Mouse (Mus musculus): ENCODE measurements around the gene Tgtp2. TPM values are rescaled to one million over a fixed set of nuclear protein-coding genes. Genes with fewer than 3 reads are reported as not detected.

Tgtp2 gene
- total RNA-seq, 1 experiment = not detected

DNA sequence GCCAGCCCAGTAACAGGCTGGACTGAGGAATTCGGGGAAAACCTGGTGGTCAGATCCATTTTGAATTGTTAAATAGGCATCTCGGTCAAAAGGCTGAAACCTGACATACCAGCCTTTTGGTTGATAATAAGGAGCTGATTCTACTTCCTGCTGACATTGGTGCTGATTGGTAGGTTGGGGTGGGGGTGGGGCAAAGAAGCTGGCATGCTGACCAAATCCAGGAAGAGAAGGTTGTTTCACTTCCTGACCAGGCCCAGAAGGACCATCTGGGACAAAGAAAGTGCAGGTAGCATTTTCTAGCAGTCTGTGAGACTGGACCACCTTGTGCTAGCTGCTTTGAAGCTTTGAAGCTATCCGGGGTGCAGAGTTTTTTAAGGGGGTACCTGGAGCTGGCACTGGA is 36.4 kb upstream of the Tgtp2 start:
- in situ Hi-C loops (cut with MboI; ENCODE audit: low sequenced_read_pairs in 2 of 2, unreplicated experiment in 2 of 2) = loop anchor here in 1 of 2 experiments (10.0 kb wide), 1 partner anchor 326 kb away; no protein-coding TSS in a partner anchor
- Histone ChIP-seq H3K4me1 (ENCODE audit: control insufficient read depth in 2 of 2, insufficient read depth in 2 of 2, low read length in 2 of 2, poor library complexity in 1 of 2) (no peaks in the 10 kb centered on the region), H3K4me3 (ENCODE audit: insufficient read depth in 1 of 2, low read depth in 1 of 2, low read length in 2 of 2, poor library complexity in 1 of 2, severe bottlenecking in 1 of 2) (no peak overlapping the region)

DNA sequence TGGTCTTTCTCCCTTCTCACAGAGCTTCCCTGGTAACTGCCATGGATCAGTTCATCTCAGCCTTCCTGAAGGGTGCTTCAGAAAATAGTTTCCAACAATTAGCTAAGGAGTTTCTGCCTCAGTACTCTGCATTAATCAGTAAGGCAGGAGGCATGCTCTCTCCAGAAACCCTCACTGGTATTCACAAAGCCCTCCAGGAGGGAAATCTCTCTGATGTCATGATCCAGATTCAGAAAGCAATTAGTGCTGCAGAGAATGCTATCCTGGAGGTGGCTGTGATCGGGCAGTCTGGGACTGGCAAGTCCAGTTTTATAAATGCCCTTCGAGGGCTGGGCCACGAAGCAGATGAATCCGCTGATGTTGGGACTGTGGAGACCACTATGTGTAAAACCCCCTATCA is 31.4 kb upstream of the Tgtp2 start:
- Histone ChIP-seq H3K27ac (ENCODE audit: insufficient read depth, low read depth, low read length, poor library complexity, severe bottlenecking) (no peak overlapping the region), H3K4me3 (ENCODE audit: insufficient read depth in 1 of 2, low read depth in 1 of 2, low read length in 2 of 2, poor library complexity in 1 of 2, severe bottlenecking in 1 of 2) (no peak overlapping the region), H3K4me1 (ENCODE audit: control insufficient read depth in 2 of 2, insufficient read depth in 2 of 2, low read length in 2 of 2, poor library complexity in 1 of 2) (no peaks in the 10 kb centered on the region), H3K36me3 (ENCODE audit: control insufficient read depth, insufficient read depth, low read length, poor library complexity, severe bottlenecking) (no peaks in the 10 kb centered on the region), H3K9me3 (ENCODE audit: control insufficient read depth, insufficient read depth, low read depth, low read length) (no peaks in the 10 kb centered on the region), H3K9ac (ENCODE audit: insufficient read depth, low read depth, low read length, poor library complexity, severe bottlenecking) (no peak overlapping the region)
- TF ChIP-seq MAFK (IDR thresholded peaks at IDR 0.05; ENCODE audit: insufficient read depth, low read depth, low read length) (no peak), CHD2 (IDR thresholded peaks at IDR 0.05; ENCODE audit: low read depth, low read length) (no peak), ZNF384 (IDR thresholded peaks at IDR 0.05; ENCODE audit: low read depth, low read length) (no peak), HCFC1 (IDR thresholded peaks at IDR 0.05; ENCODE audit: borderline replicate concordance, insufficient read depth, low read length) (no peak), ZC3H11A (IDR thresholded peaks at IDR 0.05; ENCODE audit: borderline replicate concordance, low read depth, low read length) (no peak)
- DNase-seq (ENCODE audit: low read depth, low spot score) = no peak
- in situ Hi-C loops (cut with MboI; ENCODE audit: low sequenced_read_pairs in 2 of 2, unreplicated experiment in 2 of 2) = loop anchor here in 1 of 2 experiments (5.0 kb wide), 1 partner anchor 223 kb away; the partner anchor contains the start of gene Irgm1

More for the DNA sequence above, 36.4 kb upstream of the Tgtp2 start:
- Histone ChIP-seq H3K27ac (ENCODE audit: insufficient read depth, low read depth, low read length, poor library complexity, severe bottlenecking) (no peak overlapping the region), H3K9me3 (ENCODE audit: control insufficient read depth, insufficient read depth, low read depth, low read length) (no peaks in the 10 kb centered on the region), H3K36me3 (ENCODE audit: control insufficient read depth, insufficient read depth, low read length, poor library complexity, severe bottlenecking) (no peaks in the 10 kb centered on the region), H3K9ac (ENCODE audit: insufficient read depth, low read depth, low read length, poor library complexity, severe bottlenecking) (no peak overlapping the region)
- no peak for TF ChIP-seq CHD2 (IDR thresholded peaks at IDR 0.05; ENCODE audit: low read depth, low read length)
- TF ChIP-seq ZNF384 (IDR thresholded peaks at IDR 0.05; ENCODE audit: low read depth, low read length) = no peak
- TF ChIP-seq ZC3H11A (IDR thresholded peaks at IDR 0.05; ENCODE audit: borderline replicate concordance, low read depth, low read length) = no peak
- TF ChIP-seq MAFK (IDR thresholded peaks at IDR 0.05; ENCODE audit: insufficient read depth, low read depth, low read length) = no peak
- TF ChIP-seq HCFC1 (IDR thresholded peaks at IDR 0.05; ENCODE audit: borderline replicate concordance, insufficient read depth, low read length) = no peak
- no peak for DNase-seq (ENCODE audit: low read depth, low spot score)

DNA sequence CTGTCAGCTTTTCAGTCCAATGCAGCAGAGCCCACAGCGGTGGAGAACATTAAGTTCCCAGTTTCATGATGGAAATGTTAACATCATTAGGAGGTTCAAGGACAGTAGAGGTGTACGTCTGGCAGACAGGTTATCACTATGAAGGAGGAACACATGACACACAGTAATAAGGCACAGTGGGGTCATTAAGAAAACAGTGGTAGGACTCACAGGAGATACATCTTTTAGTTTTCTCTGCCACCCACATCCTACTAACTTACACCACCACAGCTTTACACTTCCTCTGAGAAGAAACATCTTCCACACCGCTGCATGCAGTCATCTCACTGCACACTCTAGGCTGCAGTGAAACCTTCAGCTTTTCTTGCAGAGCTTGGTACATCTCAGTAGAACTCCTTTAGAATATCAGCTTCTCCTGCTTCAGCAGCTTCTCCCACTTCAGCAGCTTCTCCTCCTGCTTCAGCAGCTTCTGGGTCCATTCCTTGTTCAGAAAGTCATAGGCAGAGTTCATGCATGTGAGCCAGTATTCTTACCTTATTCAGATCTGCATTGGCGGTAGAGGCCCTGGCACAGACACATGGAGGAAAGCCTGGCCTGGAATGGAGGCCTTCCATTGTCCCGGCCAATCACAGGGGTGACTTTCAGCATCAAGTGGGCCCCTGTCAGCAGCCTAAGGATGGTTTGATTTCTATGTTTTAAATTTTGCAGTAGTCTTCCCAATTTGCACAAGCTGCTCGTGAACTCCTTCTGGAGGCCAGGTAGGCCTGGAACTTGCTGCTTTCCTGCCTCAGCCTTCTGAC is 30.1 kb upstream of the Tgtp2 start:
- Histone ChIP-seq H3K9me3 (ENCODE audit: control insufficient read depth, insufficient read depth, low read depth, low read length) (no peaks in the 10 kb centered on the region), H3K4me3 (ENCODE audit: insufficient read depth in 1 of 2, low read depth in 1 of 2, low read length in 2 of 2, poor library complexity in 1 of 2, severe bottlenecking in 1 of 2) (no peak overlapping the region), H3K4me1 (ENCODE audit: control insufficient read depth in 2 of 2, insufficient read depth in 2 of 2, low read length in 2 of 2, poor library complexity in 1 of 2) (no peaks in the 10 kb centered on the region), H3K9ac (ENCODE audit: insufficient read depth, low read depth, low read length, poor library complexity, severe bottlenecking) (no peak overlapping the region), H3K36me3 (ENCODE audit: control insufficient read depth, insufficient read depth, low read length, poor library complexity, severe bottlenecking) (no peaks in the 10 kb centered on the region), H3K27ac (ENCODE audit: insufficient read depth, low read depth, low read length, poor library complexity, severe bottlenecking) (no peak overlapping the region)
- no peak for DNase-seq (ENCODE audit: low read depth, low spot score)
- TF ChIP-seq ZC3H11A (IDR thresholded peaks at IDR 0.05; ENCODE audit: borderline replicate concordance, low read depth, low read length) (no peak), CHD2 (IDR thresholded peaks at IDR 0.05; ENCODE audit: low read depth, low read length) (no peak), ZNF384 (IDR thresholded peaks at IDR 0.05; ENCODE audit: low read depth, low read length) (no peak), MAFK (IDR thresholded peaks at IDR 0.05; ENCODE audit: insufficient read depth, low read depth, low read length) (no peak), HCFC1 (IDR thresholded peaks at IDR 0.05; ENCODE audit: borderline replicate concordance, insufficient read depth, low read length) (no peak)
- in situ Hi-C loops (cut with MboI; ENCODE audit: low sequenced_read_pairs in 2 of 2, unreplicated experiment in 2 of 2) = no loop called here

DNA sequence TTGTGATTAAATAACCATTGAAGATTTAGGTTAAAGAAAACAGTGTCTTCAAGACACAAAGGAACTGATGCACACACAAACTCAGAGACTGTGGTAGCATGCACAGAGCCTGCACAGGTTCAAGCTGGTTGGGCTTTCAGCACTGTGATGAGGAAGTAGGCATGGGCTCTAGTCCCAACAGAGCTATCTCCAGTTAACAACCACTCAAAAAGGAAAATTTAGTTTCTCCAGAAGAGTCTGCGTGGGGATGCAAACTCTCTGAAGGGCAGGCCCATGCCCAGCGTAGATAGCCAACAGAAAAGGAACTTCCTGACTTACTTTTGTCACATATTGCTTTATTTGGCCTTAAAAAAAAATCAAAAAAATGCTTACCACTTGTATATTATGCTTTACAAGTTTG is 28.8 kb upstream of the Tgtp2 start:
- Histone ChIP-seq H3K4me3 (ENCODE audit: insufficient read depth in 1 of 2, low read depth in 1 of 2, low read length in 2 of 2, poor library complexity in 1 of 2, severe bottlenecking in 1 of 2) (no peak overlapping the region), H3K36me3 (ENCODE audit: control insufficient read depth, insufficient read depth, low read length, poor library complexity, severe bottlenecking) (no peaks in the 10 kb centered on the region), H3K9me3 (ENCODE audit: control insufficient read depth, insufficient read depth, low read depth, low read length) (no peaks in the 10 kb centered on the region), H3K4me1 (ENCODE audit: control insufficient read depth in 2 of 2, insufficient read depth in 2 of 2, low read length in 2 of 2, poor library complexity in 1 of 2) (peaks cover 0 to 2% of the 10 kb centered on the region in 2 experiments; a peak in 1 of 4 replicates), H3K9ac (ENCODE audit: insufficient read depth, low read depth, low read length, poor library complexity, severe bottlenecking) (no peak overlapping the region), H3K27ac (ENCODE audit: insufficient read depth, low read depth, low read length, poor library complexity, severe bottlenecking) (no peak overlapping the region)
- in situ Hi-C loops (cut with MboI; ENCODE audit: low sequenced_read_pairs in 2 of 2, unreplicated experiment in 2 of 2) = no loop called here
- TF ChIP-seq MAFK (IDR thresholded peaks at IDR 0.05; ENCODE audit: insufficient read depth, low read depth, low read length) = no peak
- no peak for DNase-seq (ENCODE audit: low read depth, low spot score)
